8 mouse cellular contexts compared by ENCODE assay signal in the genomic region with DNA sequence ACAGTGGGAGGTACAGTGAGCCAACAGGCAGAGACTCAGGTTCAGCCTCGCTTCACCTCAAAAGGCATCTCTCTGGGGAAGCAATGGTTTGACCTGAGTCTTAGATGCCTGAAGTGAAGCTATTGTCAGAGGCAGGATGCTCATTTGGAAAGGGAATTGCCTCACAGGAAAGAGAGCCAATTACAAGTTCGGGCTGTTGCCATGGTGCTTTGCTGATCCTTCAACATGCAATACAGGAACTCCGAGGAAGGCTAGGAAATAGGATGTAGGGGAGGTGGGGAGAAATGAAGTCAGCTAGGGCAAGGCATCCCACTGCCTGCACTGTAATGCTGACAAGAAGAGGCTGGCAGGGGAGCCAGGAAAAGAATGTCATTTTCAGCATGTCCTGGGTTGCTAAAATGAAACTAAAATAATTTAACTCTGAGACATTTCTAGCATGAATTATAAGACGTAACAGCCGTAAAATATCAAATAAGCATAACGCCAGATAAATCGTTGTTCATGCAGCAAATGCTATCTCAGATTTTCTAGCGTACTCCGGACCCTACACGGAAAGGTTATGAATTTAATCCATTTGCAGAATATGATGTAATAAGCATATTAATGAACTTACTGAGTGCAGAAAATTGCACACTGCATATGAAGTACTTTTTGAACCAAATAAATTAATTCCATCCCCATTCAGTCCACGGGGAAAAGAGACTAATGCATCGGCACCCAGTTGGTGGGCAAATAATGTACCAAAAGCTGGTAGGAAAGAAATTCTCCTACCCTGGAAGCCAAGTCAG.
DNase-seq lines count a peak whose midpoint lies in the region; ATAC-seq lines count a peak whose summit lies in the region.

No protein-coding gene starts in this region.

- H3K4me3 ChIP-seq in embryonic facial prominence, embryonic 10.5 days = peak overlapping the region; percentile 46; the same call in 1 of the 2 replicates
- H3K4me3 ChIP-seq in heart, embryonic 12.5 days = no peak overlapping the region
- H3K4me3 ChIP-seq in limb, embryonic 13.5 days = peak overlapping the region; percentile 25; the same call in 1 of the 2 replicates
- H3K4me3 ChIP-seq in midbrain, embryonic 15.5 days = peak overlapping the region; percentile 42

- H3K27me3 ChIP-seq in embryonic facial prominence, embryonic 10.5 days (replicated peaks; ENCODE audit: low read depth, poor library complexity, severe bottlenecking) = no peaks in the 10 kb centered on the region
- H3K27me3 ChIP-seq in heart, embryonic 12.5 days (replicated peaks) = no peaks in the 10 kb centered on the region
- no peaks in the 10 kb centered on the region for H3K27me3 ChIP-seq in limb, embryonic 13.5 days
- H3K27me3 ChIP-seq in midbrain, embryonic 15.5 days (replicated peaks) = no peaks in the 10 kb centered on the region

- no peak overlapping the region for H3K9ac ChIP-seq in heart, embryonic 12.5 days
- peak overlapping the region; percentile 43 for H3K9ac ChIP-seq in limb, embryonic 13.5 days
- H3K9ac ChIP-seq in midbrain, embryonic 15.5 days = peak overlapping the region; percentile 45

- H3K27ac ChIP-seq in embryonic facial prominence, embryonic 10.5 days (replicated peaks) = no peak overlapping the region
- H3K27ac ChIP-seq in heart, embryonic 12.5 days (ENCODE audit: poor library complexity, severe bottlenecking) = no peak overlapping the region
- H3K27ac ChIP-seq in limb, embryonic 13.5 days = no peak overlapping the region
- peak overlapping the region; percentile 87 for H3K27ac ChIP-seq in midbrain, embryonic 15.5 days

- peak; percentile 23 to 44 for DNase-seq in adrenal gland, postnatal 36 days
- peak; percentile 43 for DNase-seq in embryonic facial prominence, embryonic 10.5 days (ENCODE audit: low spot score)
- DNase-seq in kidney, adult 8-10 months = peak; percentile 46 to 51
- no peak for DNase-seq in thymus, postnatal 4 days

- no peaks in the 10 kb centered on the region for H3K36me3 ChIP-seq in embryonic facial prominence, embryonic 10.5 days (replicated peaks)
- H3K36me3 ChIP-seq in heart, embryonic 12.5 days = peaks cover 13% of the 10 kb centered on the region; the same call in 1 of the 2 replicates
- no peaks in the 10 kb centered on the region for H3K36me3 ChIP-seq in limb, embryonic 13.5 days
- no peaks in the 10 kb centered on the region for H3K36me3 ChIP-seq in midbrain, embryonic 15.5 days (replicated peaks)

- peaks cover 43% of the 10 kb centered on the region for H3K4me1 ChIP-seq in embryonic facial prominence, embryonic 10.5 days
- H3K4me1 ChIP-seq in heart, embryonic 12.5 days (replicated peaks) = peaks cover 22% of the 10 kb centered on the region
- peaks cover 53% of the 10 kb centered on the region for H3K4me1 ChIP-seq in limb, embryonic 13.5 days
- H3K4me1 ChIP-seq in midbrain, embryonic 15.5 days = peaks cover 52% of the 10 kb centered on the region

- no peaks in the 10 kb centered on the region for H3K9me3 ChIP-seq in embryonic facial prominence, embryonic 10.5 days
- H3K9me3 ChIP-seq in heart, embryonic 12.5 days (replicated peaks) = no peaks in the 10 kb centered on the region
- H3K9me3 ChIP-seq in limb, embryonic 13.5 days = no peaks in the 10 kb centered on the region
- H3K9me3 ChIP-seq in midbrain, embryonic 15.5 days = no peaks in the 10 kb centered on the region

- WGBS in embryonic facial prominence, embryonic 10.5 days = 31% methylated on average over 12 of the region's 12 CpGs
- 46% methylated on average over 12 of the region's 12 CpGs for WGBS in heart, embryonic 12.5 days
- 45% methylated on average over 12 of the region's 12 CpGs for WGBS in limb, embryonic 13.5 days
- WGBS in midbrain, embryonic 15.5 days = 10% methylated on average over 12 of the region's 12 CpGs

- no peak for ATAC-seq in heart, embryonic 12.5 days (ENCODE audit: insufficient number of reproducible peaks, low FRiP score)
- ATAC-seq in limb, embryonic 13.5 days (ENCODE audit: low FRiP score, low read depth) = no peak
- peak; percentile 85 for ATAC-seq in midbrain, embryonic 15.5 days (replicated peaks)
- no peak for ATAC-seq in megakaryocyte-erythroid progenitor cell, adult 5-6 weeks (replicated peaks; ENCODE audit: low FRiP score, low TSS enrichment, poor library complexity, severe bottlenecking)

- peak overlapping the region; percentile 56 for H3K4me2 ChIP-seq in heart, embryonic 12.5 days
- peak overlapping the region; percentile 53 for H3K4me2 ChIP-seq in limb, embryonic 13.5 days (replicated peaks)
- H3K4me2 ChIP-seq in midbrain, embryonic 15.5 days = peak overlapping the region; percentile 53
